Mouse (Mus musculus): Measurements from ENCODE around the gene Cdyl. TPM values are rescaled to one million over a fixed set of nuclear protein-coding genes. Genes with fewer than 3 reads are reported as not detected.
A peak's percentile ranks its signal among the peaks of the same experiment; 100 is the strongest.
"Not testable (repeated sequence)": the region's sequence is repeated elsewhere in the genome, so short reads cannot be mapped to it uniquely, and the experiment has no call there.

Cdyl gene
- polyA plus RNA-seq, 1 experiment = 2.8 TPM

GRCm38 (mm10) chr13:35825639-35826038 is 166.0 kb downstream of the Cdyl start:
- 86% methylated on average over 2 of the region's 2 CpGs for WGBS
- no peak for DNase-seq
- TF ChIP-seq POLR2A (IDR thresholded peaks at IDR 0.05; ENCODE audit: low read depth, low read length) (no peak), CTCF (conservative IDR thresholded peaks at IDR 0.05; ENCODE audit: insufficient read depth, insufficient read length, low read depth, low read length) (no peak)
- H3K36me3 ChIP-seq (ENCODE audit: control insufficient read depth, insufficient read depth, low read length) = no peaks in the 10 kb centered on the region
- no peak overlapping the region for H3K27ac ChIP-seq (ENCODE audit: insufficient read depth, low read depth, low read length)
- no peaks in the 10 kb centered on the region for H3K27me3 ChIP-seq (replicated peaks; ENCODE audit: control insufficient read depth, insufficient read depth, low read length)
- no peak overlapping the region for H3K4me3 ChIP-seq (ENCODE audit: insufficient read depth, low read depth, low read length)
- H3K4me1 ChIP-seq (ENCODE audit: control insufficient read depth, insufficient read depth, low read length) = no peaks in the 10 kb centered on the region

DNA sequence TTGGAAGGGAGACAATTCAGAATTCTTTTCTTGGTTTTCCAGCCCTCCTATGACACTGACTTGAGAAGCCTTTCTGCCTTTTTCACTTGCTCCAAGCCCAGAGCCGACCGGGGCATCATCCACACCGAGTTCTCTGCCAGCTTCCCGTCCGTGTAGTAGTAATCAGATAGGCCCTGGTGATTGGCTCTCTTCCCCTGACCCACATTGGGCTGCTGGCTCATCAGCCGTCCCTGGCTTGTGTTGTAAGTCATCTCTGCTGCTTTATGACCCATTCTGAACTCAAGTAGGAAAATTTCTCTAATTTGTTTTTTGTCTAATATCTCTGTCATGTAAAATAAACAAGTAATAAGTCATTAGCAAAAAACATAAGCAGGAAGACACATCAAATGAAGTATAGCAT is 173.0 kb downstream of the Cdyl start:
- 46% methylated on average over 6 of the region's 6 CpGs for WGBS
- H3K36me3 ChIP-seq (ENCODE audit: control insufficient read depth, insufficient read depth, low read length) = no peaks in the 10 kb centered on the region
- no peak for TF ChIP-seq POLR2A (IDR thresholded peaks at IDR 0.05; ENCODE audit: low read depth, low read length)
- no peak for TF ChIP-seq CTCF (conservative IDR thresholded peaks at IDR 0.05; ENCODE audit: insufficient read depth, insufficient read length, low read depth, low read length)

GRCm38 (mm10) chr13:35833941-35834340 is 174.3 kb downstream of the Cdyl start:
- Histone ChIP-seq H3K4me3 (ENCODE audit: insufficient read depth, low read depth, low read length) (no peak overlapping the region), H3K27ac (ENCODE audit: insufficient read depth, low read depth, low read length) (no peak overlapping the region), H3K36me3 (ENCODE audit: control insufficient read depth, insufficient read depth, low read length) (no peaks in the 10 kb centered on the region), H3K27me3 (replicated peaks; ENCODE audit: control insufficient read depth, insufficient read depth, low read length) (no peaks in the 10 kb centered on the region), H3K4me1 (ENCODE audit: control insufficient read depth, insufficient read depth, low read length) (no peaks in the 10 kb centered on the region)
- WGBS = 56% methylated on average over 6 of the region's 6 CpGs
- TF ChIP-seq POLR2A (IDR thresholded peaks at IDR 0.05; ENCODE audit: low read depth, low read length) (no peak), CTCF (conservative IDR thresholded peaks at IDR 0.05; ENCODE audit: insufficient read depth, insufficient read length, low read depth, low read length) (no peak)
- no peak for DNase-seq

More for the DNA sequence above, 173.0 kb downstream of the Cdyl start:
- no peak overlapping the region for H3K27ac ChIP-seq (ENCODE audit: insufficient read depth, low read depth, low read length)
- no peak for DNase-seq
- H3K4me1 ChIP-seq (ENCODE audit: control insufficient read depth, insufficient read depth, low read length) = no peaks in the 10 kb centered on the region
- no peak overlapping the region for H3K4me3 ChIP-seq (ENCODE audit: insufficient read depth, low read depth, low read length)
- no peaks in the 10 kb centered on the region for H3K27me3 ChIP-seq (replicated peaks; ENCODE audit: control insufficient read depth, insufficient read depth, low read length)

- WGBS = 62% methylated on average over 7 of the region's 7 CpGs
- Histone ChIP-seq H3K27me3 (replicated peaks; ENCODE audit: control insufficient read depth, insufficient read depth, low read length) (no peaks in the 10 kb centered on the region), H3K4me1 (ENCODE audit: control insufficient read depth, insufficient read depth, low read length) (no peaks in the 10 kb centered on the region), H3K4me3 (ENCODE audit: insufficient read depth, low read depth, low read length) (no peak overlapping the region), H3K36me3 (ENCODE audit: control insufficient read depth, insufficient read depth, low read length) (no peaks in the 10 kb centered on the region), H3K27ac (ENCODE audit: insufficient read depth, low read depth, low read length) (no peak overlapping the region)
- TF ChIP-seq POLR2A (IDR thresholded peaks at IDR 0.05; ENCODE audit: low read depth, low read length) (no peak), CTCF (conservative IDR thresholded peaks at IDR 0.05; ENCODE audit: insufficient read depth, insufficient read length, low read depth, low read length) (no peak)
- DNase-seq = peak; percentile 27
Observed at GRCm38 (mm10) chr13:35835669-35836068, 176.0 kb downstream of the Cdyl start.

DNA sequence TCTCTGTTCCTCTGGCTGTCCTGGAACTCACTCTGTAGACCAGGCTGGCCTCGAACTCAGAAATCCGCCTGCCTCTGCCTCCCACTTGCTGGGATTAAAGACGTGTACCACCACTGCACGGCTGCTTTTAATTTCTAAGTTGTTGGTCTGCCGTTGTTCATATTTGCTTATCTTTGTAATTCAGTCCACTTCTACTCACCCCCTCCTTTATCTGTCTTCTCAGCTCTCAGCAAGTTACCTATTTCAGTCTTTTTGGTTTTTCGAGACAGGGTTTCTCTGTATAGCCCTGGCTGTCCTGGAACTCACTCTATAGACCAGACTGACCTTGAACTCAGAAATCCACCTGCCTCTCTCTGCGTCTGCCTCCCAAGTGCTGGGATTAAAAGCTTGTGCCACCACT is 176.9 kb downstream of the Cdyl start:
- H3K27ac ChIP-seq (ENCODE audit: insufficient read depth, low read depth, low read length); H3K27me3 ChIP-seq (replicated peaks; ENCODE audit: control insufficient read depth, insufficient read depth, low read length): not testable (repeated sequence)
- 97% methylated on average over 7 of the region's 7 CpGs for WGBS

GRCm38 (mm10) chr13:35840102-35840501 is 180.5 kb downstream of the Cdyl start:
- TF ChIP-seq CTCF (conservative IDR thresholded peaks at IDR 0.05; ENCODE audit: insufficient read depth, insufficient read length, low read depth, low read length) (no peak), POLR2A (IDR thresholded peaks at IDR 0.05; ENCODE audit: low read depth, low read length) (no peak)
- no peak for DNase-seq
- Histone ChIP-seq H3K4me1 (ENCODE audit: control insufficient read depth, insufficient read depth, low read length) (no peaks in the 10 kb centered on the region), H3K36me3 (ENCODE audit: control insufficient read depth, insufficient read depth, low read length) (no peaks in the 10 kb centered on the region), H3K27ac (ENCODE audit: insufficient read depth, low read depth, low read length) (no peak overlapping the region), H3K27me3 (replicated peaks; ENCODE audit: control insufficient read depth, insufficient read depth, low read length) (no peaks in the 10 kb centered on the region), H3K4me3 (ENCODE audit: insufficient read depth, low read depth, low read length) (no peak overlapping the region)
- WGBS = 81% methylated on average over 10 of the region's 10 CpGs

More for the DNA sequence above, 176.9 kb downstream of the Cdyl start:
- not testable (repeated sequence) for DNase-seq; H3K4me3 ChIP-seq (ENCODE audit: insufficient read depth, low read depth, low read length); H3K4me1 ChIP-seq (ENCODE audit: control insufficient read depth, insufficient read depth, low read length); H3K36me3 ChIP-seq (ENCODE audit: control insufficient read depth, insufficient read depth, low read length)

- no peak overlapping the region for H3K4me3 ChIP-seq (ENCODE audit: insufficient read depth, low read depth, low read length)
- H3K36me3 ChIP-seq (ENCODE audit: control insufficient read depth, insufficient read depth, low read length) = no peaks in the 10 kb centered on the region
- H3K27me3 ChIP-seq (replicated peaks; ENCODE audit: control insufficient read depth, insufficient read depth, low read length) = no peaks in the 10 kb centered on the region
- no peak overlapping the region for H3K27ac ChIP-seq (ENCODE audit: insufficient read depth, low read depth, low read length)
- no peak for DNase-seq
- TF ChIP-seq POLR2A (IDR thresholded peaks at IDR 0.05; ENCODE audit: low read depth, low read length) (no peak), CTCF (conservative IDR thresholded peaks at IDR 0.05; ENCODE audit: insufficient read depth, insufficient read length, low read depth, low read length) (no peak)
- 71% methylated on average over 7 of the region's 7 CpGs for WGBS
- peaks cover under 1% of the 10 kb centered on the region; the same call in 1 of the 2 replicates for H3K4me1 ChIP-seq (ENCODE audit: control insufficient read depth, insufficient read depth, low read length)
Observed at GRCm38 (mm10) chr13:35843383-35843782, 183.8 kb downstream of the Cdyl start.

DNA sequence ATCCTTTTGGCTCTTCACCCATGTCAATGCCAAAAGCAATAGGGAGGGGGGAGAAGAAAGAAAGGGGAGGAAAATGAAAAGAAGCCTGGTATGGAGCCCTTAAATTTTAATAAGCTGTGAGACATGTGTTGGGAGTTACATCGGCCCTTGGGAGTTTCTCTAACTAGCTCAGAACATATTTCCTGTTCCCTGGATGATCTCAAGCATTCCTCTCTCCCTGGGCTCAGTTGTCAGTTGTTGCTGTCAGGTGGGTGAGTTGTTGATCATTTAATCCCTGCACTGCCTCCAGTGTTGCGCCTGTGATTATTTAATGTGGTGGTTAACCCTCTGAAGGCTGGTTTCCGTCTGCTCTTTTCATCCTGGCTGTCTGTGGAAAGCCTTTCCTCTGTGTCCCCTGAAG is 185.7 kb downstream of the Cdyl start:
- TF ChIP-seq CTCF (conservative IDR thresholded peaks at IDR 0.05; ENCODE audit: insufficient read depth, insufficient read length, low read depth, low read length) (no peak), POLR2A (IDR thresholded peaks at IDR 0.05; ENCODE audit: low read depth, low read length) (no peak)
- DNase-seq = no peak
- no peak overlapping the region for H3K4me3 ChIP-seq (ENCODE audit: insufficient read depth, low read depth, low read length)
- H3K27ac ChIP-seq (ENCODE audit: insufficient read depth, low read depth, low read length) = no peak overlapping the region
- H3K27me3 ChIP-seq (replicated peaks; ENCODE audit: control insufficient read depth, insufficient read depth, low read length) = no peaks in the 10 kb centered on the region
- peaks cover 7% of the 10 kb centered on the region; the same call in 1 of the 2 replicates for H3K4me1 ChIP-seq (ENCODE audit: control insufficient read depth, insufficient read depth, low read length)
- no peaks in the 10 kb centered on the region for H3K36me3 ChIP-seq (ENCODE audit: control insufficient read depth, insufficient read depth, low read length)
- 69% methylated on average over 3 of the region's 3 CpGs for WGBS

Data from kidney, adult 2 months (tissue).